Mouse (Mus musculus) spleen, adult 2 months (tissue): ENCODE data around the gene Tsga10. TPM values are rescaled to one million over a fixed set of nuclear protein-coding genes. Genes with fewer than 3 reads are reported as not detected.
A peak's percentile ranks its signal among the peaks of the same experiment; 100 is the strongest.

Experiments used
- DNase-seq, 2 experiments: peaks; one replicate each; pipeline versions ENCODE4 v3.0.0 to v3.0.0-alpha.2; 2012 to 2021; ENCODE audit warnings: low spot score in 2 of 2, low read depth in 1 of 2
- H3K27ac ChIP-seq: fragments of 200-500 bp; 2 replicates; pipeline ENCODE4 v1.5.1; 2012; ENCODE audit warnings: low read length, inconsistent platforms; ENCODE audit not compliant: insufficient read depth
- H3K27me3 ChIP-seq: fragments of 200-500 bp; 2 replicates; pipeline ENCODE4 v1.6.1; 2012; ENCODE audit warnings: mild to moderate bottlenecking, moderate library complexity, low read length, inconsistent platforms; ENCODE audit not compliant: control insufficient read depth, insufficient read depth
- H3K36me3 ChIP-seq: fragments of 200-500 bp; 2 replicates; pipeline ENCODE4 v1.6.1; 2012; ENCODE audit warnings: mild to moderate bottlenecking, low read length, inconsistent platforms; ENCODE audit not compliant: control insufficient read depth, insufficient read depth
- H3K4me1 ChIP-seq: fragments of 200-500 bp; 2 replicates; pipeline ENCODE4 v1.6.1; 2011; ENCODE audit warnings: inconsistent platforms; ENCODE audit not compliant: control insufficient read depth, insufficient read depth, insufficient read length
- H3K4me3 ChIP-seq: fragments of 200-500 bp; 2 replicates; pipeline ENCODE4 v1.5.1; 2011; ENCODE audit warnings: mild to moderate bottlenecking, inconsistent platforms; ENCODE audit not compliant: insufficient read depth, insufficient read length; ENCODE audit errors: extremely low read depth
- CTCF ChIP-seq: fragments of 200-500 bp; IDR thresholded peaks from 2 replicates; pipeline ENCODE4 v1.5.1; 2011; ENCODE audit warnings: mild to moderate bottlenecking, inconsistent platforms; ENCODE audit not compliant: insufficient read depth, insufficient read length, insufficient replicate concordance; ENCODE audit errors: extremely low read depth
- POLR2A ChIP-seq: fragments of 200-500 bp; IDR thresholded peaks from 2 replicates; pipeline ENCODE4 v1.6.1; 2011; ENCODE audit warnings: low read depth, low read length, inconsistent platforms
- WGBS: fragments of 180-500 bp; shearing (Covaris S2); methylation state at CpG from one replicate; pipeline ENCODE4 v1.1.7; 2018; 5-methylcytosine and 5-hydroxymethylcytosine counted together
- polyA plus RNA-seq: library from polyadenylated mRNA; depleted of rRNA; stranded (reverse); fragments of >200 nt; gene quantifications from 2 replicates; pipeline ENCODE4 v1.2.3, GENCODE M21; 2012

The Tsga10 gene
- polyA plus RNA-seq, 1 experiment, result 0.35 TPM

GRCm38 (mm10) chr1:37726426-37726825 lies 139.8 kb downstream of the Tsga10 start:
- TF ChIP-seq CTCF (no peak), POLR2A (no peak)
- Histone ChIP-seq H3K36me3 (no peaks in the 10 kb centered on the region), H3K4me1 (no peaks in the 10 kb centered on the region), H3K4me3 (no peak overlapping the region), H3K27me3 (no peaks in the 10 kb centered on the region), H3K27ac (no peak overlapping the region)
- DNase-seq, result no peak
- WGBS, result 54% methylated on average over 8 of the region's 8 CpGs

DNA sequence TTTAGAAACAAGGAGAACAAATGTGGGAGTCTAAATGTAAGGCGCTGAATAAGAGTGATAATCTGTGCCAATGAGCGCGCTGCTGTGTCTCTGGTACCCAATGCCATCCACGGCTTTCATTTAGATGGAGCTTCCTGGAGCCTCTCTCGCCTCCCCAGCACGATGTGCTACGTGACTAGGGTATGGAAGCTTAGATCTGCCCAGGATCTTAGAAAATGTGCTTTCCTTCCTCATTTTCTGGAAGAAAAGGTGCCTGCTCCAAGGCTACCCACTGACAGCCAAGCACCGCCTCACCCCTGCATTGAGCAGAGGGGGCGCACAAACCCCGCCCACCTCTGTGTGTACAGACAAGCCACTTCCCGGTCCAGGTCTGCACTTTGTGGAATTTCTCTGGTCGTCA lies 140.3 kb downstream of the Tsga10 start:
- 27% methylated on average over 12 of the region's 12 CpGs for WGBS
- H3K4me3 ChIP-seq, result no peak overlapping the region
- no peak for TF ChIP-seq CTCF
- no peak for TF ChIP-seq POLR2A
- no peaks in the 10 kb centered on the region for H3K27me3 ChIP-seq
- H3K36me3 ChIP-seq, result no peaks in the 10 kb centered on the region
- H3K27ac ChIP-seq, result no peak overlapping the region
- H3K4me1 ChIP-seq, result no peaks in the 10 kb centered on the region
- no peak for DNase-seq

- Histone ChIP-seq H3K4me3 (no peak overlapping the region), H3K27me3 (peaks cover 13% of the 10 kb centered on the region), H3K4me1 (peaks cover 6% of the 10 kb centered on the region), H3K27ac (no peak overlapping the region), H3K36me3 (no peaks in the 10 kb centered on the region)
- 82% methylated on average over 5 of the region's 5 CpGs for WGBS
- no peak for TF ChIP-seq POLR2A
- TF ChIP-seq CTCF, result no peak
- DNase-seq, result no peak
Observed at GRCm38 (mm10) chr1:37721092-37721491, 145.1 kb downstream of the Tsga10 start.

DNA sequence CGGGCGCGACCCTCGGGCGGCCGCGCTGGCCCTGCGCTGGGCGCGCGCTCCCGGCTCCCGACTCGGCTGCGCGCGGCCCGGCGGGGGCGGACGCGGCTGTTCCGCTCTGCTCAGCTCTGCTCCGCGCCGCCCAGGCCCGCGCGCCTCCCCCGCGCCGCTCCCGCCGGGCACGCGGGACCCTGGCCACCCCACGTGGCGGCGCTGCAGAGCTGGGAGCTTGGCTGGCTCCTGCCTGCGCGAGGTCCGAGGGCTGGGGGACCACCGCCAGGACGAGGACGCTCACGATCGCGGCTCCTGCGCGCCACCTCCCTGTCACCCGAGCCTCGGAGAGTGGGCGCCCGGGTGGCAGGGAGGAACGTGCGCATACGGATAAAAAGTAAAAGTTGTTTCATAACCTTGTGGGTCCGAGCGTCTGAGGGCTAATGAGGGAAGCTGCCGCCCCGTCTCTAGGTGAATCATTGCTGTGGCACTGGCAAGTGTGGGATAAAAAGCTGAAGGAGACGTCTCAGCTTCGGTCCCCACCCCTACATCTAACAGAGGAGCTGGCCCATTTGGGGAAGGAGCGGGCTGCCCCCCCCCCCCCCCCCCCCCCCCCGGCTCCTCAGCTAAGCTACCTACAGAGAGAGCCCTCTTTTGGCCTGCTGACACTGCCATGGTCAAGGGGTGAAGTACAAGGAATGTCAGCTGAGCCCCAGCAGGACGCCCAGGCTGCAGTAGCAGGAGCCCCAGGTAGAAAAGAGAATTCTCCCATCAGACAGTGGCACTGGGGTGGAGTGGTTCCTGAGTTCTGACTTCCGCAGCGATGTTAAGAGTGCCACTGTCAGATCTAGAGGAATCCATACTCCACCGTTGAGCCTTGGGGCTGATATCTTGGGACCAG lies 146.2 kb downstream of the Tsga10 start, which contains the start of gene 2010300C02Rik:
TSS of gene 2010300C02Rik (minus strand) at position 325 of the 880 bp plus-strand sequence.
- Histone ChIP-seq H3K36me3 (no peaks in the 10 kb centered on the region), H3K4me3 (peak within 1 kb of the TSS; percentile 46), H3K27ac (no peak within 1 kb of the TSS), H3K27me3 (peaks cover 13% of the 10 kb centered on the region), H3K4me1 (peaks cover 6% of the 10 kb centered on the region)
- no peak for TF ChIP-seq CTCF
- TF ChIP-seq POLR2A, result no peak
- DNase-seq, result no peak
- 2% methylated on average over 63 of the region's 69 CpGs for WGBS

GRCm38 (mm10) chr1:37719030-37719723 lies 147.1 kb downstream of the Tsga10 start:
- H3K27me3 ChIP-seq, result peaks cover 13% of the 10 kb centered on the region
- peak overlapping the region; percentile 46; the same call in 1 of the 2 replicates for H3K4me3 ChIP-seq
- no peak for DNase-seq
- H3K27ac ChIP-seq, result no peak overlapping the region
- H3K36me3 ChIP-seq, result no peaks in the 10 kb centered on the region
- WGBS, result 10% methylated on average over 49 of the region's 49 CpGs
- no peak for TF ChIP-seq POLR2A
- TF ChIP-seq CTCF, result no peak
- peaks cover 6% of the 10 kb centered on the region for H3K4me1 ChIP-seq

DNA sequence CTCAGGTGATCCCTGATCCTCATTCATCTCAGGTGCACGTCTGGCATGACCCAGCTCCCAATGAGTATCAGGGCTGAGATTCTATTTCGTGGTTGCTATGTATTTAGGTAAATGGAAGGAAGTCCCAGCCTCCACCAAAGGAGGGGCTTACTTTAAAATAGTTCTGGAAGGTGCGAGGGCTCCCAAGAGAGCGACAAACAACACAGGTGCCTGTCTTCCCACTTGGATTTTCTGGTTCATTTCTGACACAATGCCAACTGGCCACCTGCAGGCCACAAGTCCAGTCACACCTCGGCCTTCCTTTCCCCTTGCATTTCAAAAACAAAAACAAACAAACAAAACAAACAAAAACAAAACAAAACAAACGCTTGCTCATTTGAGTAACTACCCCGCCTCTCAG lies 147.7 kb downstream of the Tsga10 start:
- Histone ChIP-seq H3K4me3 (no peak overlapping the region), H3K4me1 (peaks cover 6% of the 10 kb centered on the region), H3K36me3 (no peaks in the 10 kb centered on the region), H3K27ac (no peak overlapping the region), H3K27me3 (peaks cover 13% of the 10 kb centered on the region)
- TF ChIP-seq CTCF (no peak), POLR2A (no peak)
- WGBS, result 71% methylated on average over 7 of the region's 7 CpGs
- DNase-seq, result no peak
